In the genomic region with DNA sequence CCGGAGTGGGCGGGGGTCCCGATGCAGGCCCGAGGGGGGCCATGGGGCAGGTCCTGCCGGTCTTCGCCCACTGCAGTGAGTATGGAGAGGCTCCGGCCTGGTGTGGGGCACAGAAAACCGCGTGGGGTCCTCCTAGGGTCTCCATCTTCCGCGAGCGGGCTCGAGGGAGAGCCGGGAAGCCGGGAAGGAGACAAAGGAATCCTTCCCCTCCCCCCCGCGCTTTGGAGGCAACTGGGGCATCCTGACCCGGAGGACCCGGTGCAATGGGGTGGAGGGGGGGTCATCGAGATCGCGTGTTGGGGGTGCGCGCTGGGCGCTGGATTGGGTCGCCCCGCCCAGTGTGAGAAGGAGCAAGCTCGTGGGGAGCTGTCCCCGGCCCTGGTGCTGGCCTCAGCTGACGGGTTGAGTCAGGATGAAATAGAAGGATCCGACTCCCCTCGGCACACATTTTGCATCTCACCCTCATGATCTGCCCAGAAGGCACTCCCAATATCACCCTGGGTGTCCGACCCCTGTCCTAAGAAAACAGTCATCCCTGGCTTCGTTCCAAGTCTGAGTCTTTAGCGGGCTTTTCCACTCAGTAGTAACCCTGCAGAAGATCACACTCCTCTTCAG, we compare ENCODE assay signal across 8 mouse cellular contexts. TPM values are rescaled to one million over a fixed set of nuclear protein-coding genes. Genes with fewer than 3 reads are reported as not detected.
A peak's percentile ranks its signal among the peaks of the same experiment; 100 is the strongest.
DNase-seq lines count a peak whose midpoint lies in the region; ATAC-seq lines count a peak whose summit lies in the region.

No protein-coding gene starts in this region.

- H3K4me3 ChIP-seq in embryonic facial prominence, embryonic 14.5 days (ENCODE audit: low read depth, low read length), result peak overlapping the region; percentile 62
- peak overlapping the region; percentile 43 for H3K4me3 ChIP-seq in limb, embryonic 11.5 days (ENCODE audit: low read depth, low read length)
- H3K4me3 ChIP-seq in midbrain, embryonic 13.5 days (replicated peaks), result peak overlapping the region; percentile 91

- peak overlapping the region; percentile 60 for H3K9ac ChIP-seq in embryonic facial prominence, embryonic 14.5 days (ENCODE audit: low read depth, low read length)
- H3K9ac ChIP-seq in limb, embryonic 11.5 days (ENCODE audit: low read length), result peak overlapping the region; percentile 61; the same call in 1 of the 2 replicates
- peak overlapping the region; percentile 98 for H3K9ac ChIP-seq in midbrain, embryonic 13.5 days (replicated peaks)

- H3K9me3 ChIP-seq in embryonic facial prominence, embryonic 14.5 days (ENCODE audit: control insufficient read depth, low read length), result no peaks in the 10 kb centered on the region
- H3K9me3 ChIP-seq in limb, embryonic 11.5 days (ENCODE audit: control insufficient read depth, low read length), result 0 out of 2 replicates have a peak, but pooled peaks cover 3% of the 10 kb centered on the region
- H3K9me3 ChIP-seq in midbrain, embryonic 13.5 days, result no peaks in the 10 kb centered on the region

- H3K27ac ChIP-seq in embryonic facial prominence, embryonic 14.5 days (replicated peaks; ENCODE audit: low read depth, low read length), result no peak overlapping the region
- no peak overlapping the region for H3K27ac ChIP-seq in limb, embryonic 11.5 days (replicated peaks; ENCODE audit: low read depth, low read length)
- H3K27ac ChIP-seq in midbrain, embryonic 13.5 days, result peak overlapping the region; percentile 95

- ATAC-seq in embryonic facial prominence, embryonic 14.5 days (ENCODE audit: low read depth), result peak; percentile 69
- peak; percentile 28 to 52; a peak in 2 of 4 replicates for ATAC-seq in hematopoietic stem cell, adult 5-6 weeks (replicated peaks in 1 of 2; ENCODE audit: insufficient read depth in 1 of 2, low FRiP score in 2 of 2, low TSS enrichment in 1 of 2, low read depth in 1 of 2, poor library complexity in 2 of 2, severe bottlenecking in 2 of 2)
- peak; percentile 74 for ATAC-seq in limb, embryonic 11.5 days (ENCODE audit: insufficient number of reproducible peaks, low FRiP score, low TSS enrichment, low read depth)
- peak; percentile 85 for ATAC-seq in midbrain, embryonic 13.5 days

- H3K36me3 ChIP-seq in embryonic facial prominence, embryonic 14.5 days (ENCODE audit: control insufficient read depth, insufficient read depth, low read length), result no peaks in the 10 kb centered on the region
- H3K36me3 ChIP-seq in limb, embryonic 11.5 days (ENCODE audit: control insufficient read depth, insufficient read depth, low read length), result no peaks in the 10 kb centered on the region
- peaks cover 14% of the 10 kb centered on the region for H3K36me3 ChIP-seq in midbrain, embryonic 13.5 days

- whole genome bisulfite sequencing in embryonic facial prominence, embryonic 14.5 days, result 3% methylated on average over 15 of the region's 35 CpGs
- 1% methylated on average over 30 of the region's 35 CpGs for WGBS in limb, embryonic 11.5 days
- WGBS in midbrain, embryonic 13.5 days, result under 1% methylated on average over 34 of the region's 35 CpGs

- peak; percentile 64 to 76 for DNase-seq in layer of hippocampus, postnatal 10 days (ENCODE audit: low spot score in 2 of 2)
- DNase-seq in layer of hippocampus, adult 8-10 months (ENCODE audit: low spot score in 2 of 2), result no peak
- DNase-seq in adrenal gland, postnatal 14 days, result peak; percentile 87
- DNase-seq in embryonic facial prominence, embryonic 14.5 days (ENCODE audit: low spot score), result peak; percentile 63
- peak; percentile 82 for DNase-seq in limb, embryonic 11.5 days (ENCODE audit: low spot score)
- peak; percentile 86 for DNase-seq in testis, postnatal 10 days (ENCODE audit: low spot score)

- peaks cover 50% of the 10 kb centered on the region for H3K27me3 ChIP-seq in embryonic facial prominence, embryonic 14.5 days (replicated peaks; ENCODE audit: control insufficient read depth, insufficient read depth, low read length)
- H3K27me3 ChIP-seq in limb, embryonic 11.5 days (ENCODE audit: control insufficient read depth, insufficient read depth, low read length), result peaks cover 45% of the 10 kb centered on the region
- peaks cover 36% of the 10 kb centered on the region for H3K27me3 ChIP-seq in midbrain, embryonic 13.5 days

- H3K4me1 ChIP-seq in embryonic facial prominence, embryonic 14.5 days (ENCODE audit: control insufficient read depth, insufficient read depth, low read length), result no peaks in the 10 kb centered on the region
- H3K4me1 ChIP-seq in limb, embryonic 11.5 days (ENCODE audit: control insufficient read depth, insufficient read depth, low read length), result peaks cover 11% of the 10 kb centered on the region; the same call in 1 of the 2 replicates
- peaks cover 28% of the 10 kb centered on the region for H3K4me1 ChIP-seq in midbrain, embryonic 13.5 days (replicated peaks)

- H3K4me2 ChIP-seq in embryonic facial prominence, embryonic 14.5 days (ENCODE audit: low read depth, low read length), result peak overlapping the region; percentile 99
- peak overlapping the region; percentile 90 for H3K4me2 ChIP-seq in limb, embryonic 11.5 days (ENCODE audit: low read depth, severe bottlenecking)
- peak overlapping the region; percentile 80 for H3K4me2 ChIP-seq in midbrain, embryonic 13.5 days (replicated peaks)

RNA-seq across cellular contexts. Expression of gene Rtn2, which starts 0.5 kb away (rescaled TPM):
- total RNA-seq in layer of hippocampus, postnatal 10 days (2021), result 100 to 1,000 TPM; 118 to 127 TPM
- total RNA-seq in layer of hippocampus, adult 8-10 months (2022), result 10 to 100 TPM; 76.6 to 96.7 (median 85.4) TPM
- 6.0 and 7.9 TPM in 2 replicates for total RNA-seq in adrenal gland, postnatal 14 days (2021)
- 53.7 and 57.0 TPM in 2 replicates for polyA plus RNA-seq in embryonic facial prominence, embryonic 14.5 days (2014; fragmentation: Nextera tagmentation; extraction: Ambion mirVana)
- total RNA-seq in hematopoietic stem cell, adult 5-6 weeks (2017), result not detected in 2 replicates
- 9.0 and 10.0 TPM in 2 replicates for polyA plus RNA-seq in limb, embryonic 11.5 days (2014; fragmentation: Nextera tagmentation; extraction: Ambion mirVana)
- polyA plus RNA-seq in midbrain, embryonic 13.5 days (2015; fragmentation: Nextera tagmentation; extraction: Ambion mirVana), result 97.4 and 102 TPM in 2 replicates

RNA-seq across cellular contexts. Expression of gene Ppm1n, which starts 3.0 kb away (rescaled TPM):
- total RNA-seq in layer of hippocampus, postnatal 10 days (2021), result under 1 TPM in 1 of 2 experiments, not detected in 1; 0.31 TPM
- total RNA-seq in layer of hippocampus, adult 8-10 months (2022), result under 1 TPM in 1 of 4 experiments, not detected in 3; 0.28 TPM
- total RNA-seq in adrenal gland, postnatal 14 days (2021), result 0.19 TPM in 1 of 2 replicates, not detected in the other
- polyA plus RNA-seq in embryonic facial prominence, embryonic 14.5 days (2014; fragmentation: Nextera tagmentation; extraction: Ambion mirVana), result 0.49 TPM in 1 of 2 replicates, not detected in the other
- total RNA-seq in hematopoietic stem cell, adult 5-6 weeks (2017), result 0.25 TPM in 1 of 2 replicates, not detected in the other
- 0.24 TPM in 1 of 2 replicates, not detected in the other for polyA plus RNA-seq in limb, embryonic 11.5 days (2014; fragmentation: Nextera tagmentation; extraction: Ambion mirVana)
- 0.34 and 0.88 TPM in 2 replicates for polyA plus RNA-seq in midbrain, embryonic 13.5 days (2015; fragmentation: Nextera tagmentation; extraction: Ambion mirVana)

RNA-seq across cellular contexts. Expression of gene Vasp, which starts 11.3 kb away (rescaled TPM):
- 10 to 100 TPM; 26.4 to 27.3 TPM for total RNA-seq in layer of hippocampus, postnatal 10 days (2021)
- 10 to 100 TPM; 17.4 to 26.8 (median 19.5) TPM for total RNA-seq in layer of hippocampus, adult 8-10 months (2022)
- 62.0 and 79.0 TPM in 2 replicates for total RNA-seq in adrenal gland, postnatal 14 days (2021)
- polyA plus RNA-seq in embryonic facial prominence, embryonic 14.5 days (2014; fragmentation: Nextera tagmentation; extraction: Ambion mirVana), result 70.0 and 70.7 TPM in 2 replicates
- 99.8 and 117 TPM in 2 replicates for total RNA-seq in hematopoietic stem cell, adult 5-6 weeks (2017)
- 62.3 and 65.6 TPM in 2 replicates for polyA plus RNA-seq in limb, embryonic 11.5 days (2014; fragmentation: Nextera tagmentation; extraction: Ambion mirVana)
- polyA plus RNA-seq in midbrain, embryonic 13.5 days (2015; fragmentation: Nextera tagmentation; extraction: Ambion mirVana), result 28.6 and 38.0 TPM in 2 replicates

RNA-seq across cellular contexts. Expression of gene Fosb, which starts 27.0 kb away (rescaled TPM):
- total RNA-seq in layer of hippocampus, postnatal 10 days (2021), result 1 to 10 TPM; 1.4 to 2.0 TPM
- total RNA-seq in layer of hippocampus, adult 8-10 months (2022), result 10 to 100 TPM in 3 of 4 experiments, 1 to 10 TPM in 1; 5.4 to 13.8 (median 10.7) TPM
- total RNA-seq in adrenal gland, postnatal 14 days (2021), result 2.1 and 22.4 TPM in 2 replicates
- polyA plus RNA-seq in embryonic facial prominence, embryonic 14.5 days (2014; fragmentation: Nextera tagmentation; extraction: Ambion mirVana), result 0.15 and 0.28 TPM in 2 replicates
- total RNA-seq in hematopoietic stem cell, adult 5-6 weeks (2017), result 190 and 280 TPM in 2 replicates
- 0.06 TPM in 1 of 2 replicates, not detected in the other for polyA plus RNA-seq in limb, embryonic 11.5 days (2014; fragmentation: Nextera tagmentation; extraction: Ambion mirVana)
- polyA plus RNA-seq in midbrain, embryonic 13.5 days (2015; fragmentation: Nextera tagmentation; extraction: Ambion mirVana), result not detected in 2 replicates

RNA-seq across cellular contexts. Expression of gene Opa3, which starts 54.8 kb away (rescaled TPM):
- 10 to 100 TPM; 36.2 to 37.8 TPM for total RNA-seq in layer of hippocampus, postnatal 10 days (2021)
- total RNA-seq in layer of hippocampus, adult 8-10 months (2022), result 10 to 100 TPM; 33.8 to 45.7 (median 40.7) TPM
- total RNA-seq in adrenal gland, postnatal 14 days (2021), result 27.5 and 28.5 TPM in 2 replicates
- polyA plus RNA-seq in embryonic facial prominence, embryonic 14.5 days (2014; fragmentation: Nextera tagmentation; extraction: Ambion mirVana), result 29.7 and 30.2 TPM in 2 replicates
- 19.9 and 26.8 TPM in 2 replicates for total RNA-seq in hematopoietic stem cell, adult 5-6 weeks (2017)
- 42.9 and 43.2 TPM in 2 replicates for polyA plus RNA-seq in limb, embryonic 11.5 days (2014; fragmentation: Nextera tagmentation; extraction: Ambion mirVana)
- polyA plus RNA-seq in midbrain, embryonic 13.5 days (2015; fragmentation: Nextera tagmentation; extraction: Ambion mirVana), result 39.4 and 40.5 TPM in 2 replicates

Comparison
In these comparisons a context has a peak if more than half of its experiments do, and no peak if none do; other contexts are left out.
1. DNase-seq: peak in layer of hippocampus, postnatal 10 days (2 of 2), adrenal gland, postnatal 14 days (single experiment), embryonic facial prominence, embryonic 14.5 days (single experiment), limb, embryonic 11.5 days (single experiment) and testis, postnatal 10 days (single experiment); none in layer of hippocampus, adult 8-10 months (0 of 2).
2. Peak in every context shown above with its lines, with median percentiles within 50 percentile points of each other: ATAC-seq, H3K4me2 ChIP-seq, H3K4me3 ChIP-seq and H3K9ac ChIP-seq.